Mouse (Mus musculus) liver, adult 2 months (tissue): ENCODE data around the gene Slc38a8. TPM values are rescaled to one million over a fixed set of nuclear protein-coding genes. Genes with fewer than 3 reads are reported as not detected.

Experiments used
- DNase-seq: peaks from one replicate; pipeline ENCODE4 v3.0.0-alpha.2; 2011; ENCODE audit warnings: low read depth, low spot score; ENCODE audit errors: extremely low read depth
- H3K27ac ChIP-seq: fragments of 200-500 bp; replicated peaks from 2 replicates; pipeline ENCODE4 v1.5.1; 2012; ENCODE audit warnings: low read depth, mild to moderate bottlenecking, control low read depth, inconsistent platforms, low read length; ENCODE audit not compliant: insufficient read depth
- H3K27me3 ChIP-seq: fragments of 200-500 bp; 2 replicates; pipeline ENCODE4 v1.6.1; 2012; ENCODE audit warnings: mild to moderate bottlenecking, moderate library complexity, low read length, inconsistent platforms; ENCODE audit not compliant: control insufficient read depth, insufficient read depth
- H3K36me3 ChIP-seq: fragments of 200-500 bp; 2 replicates; pipeline ENCODE4 v1.6.1; 2012; ENCODE audit warnings: low read length, inconsistent platforms; ENCODE audit not compliant: control insufficient read depth, insufficient read depth
- H3K4me1 ChIP-seq: fragments of 200-500 bp; 2 replicates; pipeline ENCODE4 v1.6.1; 2011; ENCODE audit warnings: low read length; ENCODE audit not compliant: control insufficient read depth, insufficient read depth
- H3K4me3 ChIP-seq: fragments of 200-500 bp; 2 replicates; pipeline ENCODE4 v1.5.1; 2011; ENCODE audit warnings: low read depth, mild to moderate bottlenecking, control low read depth, low read length, moderate library complexity; ENCODE audit not compliant: insufficient read depth
- H3K79me2 ChIP-seq: fragments of 200-500 bp; 2 replicates; pipeline ENCODE4 v1.6.1; 2012; ENCODE audit warnings: inconsistent platforms, mild to moderate bottlenecking, low read length, moderate library complexity; ENCODE audit not compliant: control insufficient read depth, insufficient read depth
- H3K9ac ChIP-seq: fragments of 200-500 bp; 2 replicates; pipeline ENCODE4 v1.6.1; 2012; ENCODE audit warnings: low read depth, mild to moderate bottlenecking, control low read depth, inconsistent platforms, low read length
- CTCF ChIP-seq: fragments of 200-500 bp; IDR thresholded peaks from 2 replicates; pipeline ENCODE4 v1.5.1; 2011; ENCODE audit warnings: low read depth, low read length, control low read depth
- POLR2A ChIP-seq: fragments of 200-500 bp; IDR thresholded peaks from 2 replicates; pipeline ENCODE4 v1.6.1; 2011; ENCODE audit warnings: low read length, control low read depth; ENCODE audit not compliant: insufficient read depth; ENCODE audit errors: extremely low read depth
- WGBS: fragments of 180-500 bp; shearing (Covaris S2); methylation state at CpG from one replicate; pipeline ENCODE4 v1.1.7; 2018; 5-methylcytosine and 5-hydroxymethylcytosine counted together
- polyA plus RNA-seq: library from polyadenylated mRNA; depleted of rRNA; stranded (reverse); fragments of >200 nt; gene quantifications from 2 replicates; pipeline ENCODE4 v1.2.3, GENCODE M21; 2012
- total RNA-seq: library from RNA; depleted of rRNA; stranded (reverse); fragments of >200 nt; gene quantifications from 2 replicates; pipeline ENCODE4 v1.2.3, GENCODE M21; 2014

The Slc38a8 gene
- total and polyA plus RNA-seq, 2 experiments = not detected

DNA sequence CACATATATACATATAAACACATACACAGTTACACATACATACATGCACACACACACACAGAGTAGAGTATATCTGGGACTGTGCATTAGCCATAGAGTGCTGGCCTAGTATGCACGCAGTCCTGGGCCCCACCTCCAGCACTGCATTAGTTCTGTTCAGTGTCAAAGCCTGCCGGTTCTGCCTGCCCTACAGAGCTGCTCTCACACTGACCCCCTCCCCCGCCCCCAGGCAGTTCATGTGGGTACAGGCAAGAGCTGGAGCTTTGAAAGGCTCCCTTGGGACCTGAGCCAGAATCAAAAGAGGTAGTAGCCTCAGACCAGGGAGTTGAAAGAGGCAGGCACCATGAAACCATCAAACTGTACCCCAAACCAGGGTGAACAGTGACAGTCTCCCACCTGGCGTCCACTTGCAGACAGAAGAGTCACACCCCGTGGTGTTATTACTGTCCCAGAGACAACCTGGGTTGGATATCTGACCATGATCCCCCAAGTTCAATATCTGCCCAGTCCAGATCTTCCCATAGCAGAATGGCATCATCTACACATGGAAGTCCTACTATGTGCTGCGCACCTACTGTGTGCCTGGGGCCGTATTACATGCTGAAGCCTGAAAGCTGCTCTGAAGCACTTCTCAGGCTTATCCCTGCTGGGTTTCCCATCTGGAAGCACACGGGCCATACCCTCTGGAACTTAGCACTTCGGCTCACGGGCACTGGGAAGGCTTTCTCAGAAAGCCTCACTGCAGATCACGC, 17.2 kb downstream of the Slc38a8 start:
- WGBS = 86% methylated on average over 11 of the region's 11 CpGs
- H3K27ac ChIP-seq = no peak overlapping the region
- no peaks in the 10 kb centered on the region for H3K4me1 ChIP-seq
- H3K4me3 ChIP-seq = no peak overlapping the region
- H3K36me3 ChIP-seq = no peaks in the 10 kb centered on the region
- no peak for DNase-seq
- no peak overlapping the region for H3K9ac ChIP-seq
- TF ChIP-seq POLR2A = no peak
- TF ChIP-seq CTCF = no peak
- no peaks in the 10 kb centered on the region for H3K27me3 ChIP-seq
- no peaks in the 10 kb centered on the region for H3K79me2 ChIP-seq

- H3K9ac ChIP-seq = no peak overlapping the region
- no peaks in the 10 kb centered on the region for H3K4me1 ChIP-seq
- no peaks in the 10 kb centered on the region for H3K27me3 ChIP-seq
- WGBS = 48% methylated on average over 5 of the region's 5 CpGs
- H3K79me2 ChIP-seq = no peaks in the 10 kb centered on the region
- TF ChIP-seq CTCF (no peak), POLR2A (no peak)
- H3K4me3 ChIP-seq = no peak overlapping the region
- DNase-seq = no peak
- no peaks in the 10 kb centered on the region for H3K36me3 ChIP-seq
- H3K27ac ChIP-seq = no peak overlapping the region
Observed at GRCm38 (mm10) chr8:119478684-119479083, 22.8 kb downstream of the Slc38a8 start.

DNA sequence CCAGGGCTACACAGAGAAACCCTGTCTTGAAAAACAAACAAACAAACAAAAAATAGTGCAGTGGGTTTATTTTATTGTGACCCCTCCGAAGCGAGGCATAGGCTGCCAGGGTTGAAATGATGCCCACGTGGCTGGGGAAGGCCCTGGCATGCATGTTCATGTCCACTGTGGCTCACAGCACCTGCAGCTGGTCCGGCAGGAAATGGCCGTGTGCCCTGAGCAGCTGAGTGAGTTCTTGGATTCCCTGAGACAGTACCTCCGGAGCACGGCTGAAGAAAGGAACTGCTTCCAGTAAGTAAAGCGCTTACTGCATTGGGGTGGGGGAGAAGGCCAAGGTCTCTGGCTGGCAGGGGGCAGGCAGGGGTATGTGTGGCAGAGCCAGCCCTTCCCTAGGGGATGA, 33.4 kb downstream of the Slc38a8 start:
- H3K4me1 ChIP-seq = no peaks in the 10 kb centered on the region
- H3K4me3 ChIP-seq = no peak overlapping the region
- H3K27ac ChIP-seq = no peak overlapping the region
- no peaks in the 10 kb centered on the region for H3K79me2 ChIP-seq
- H3K36me3 ChIP-seq = no peaks in the 10 kb centered on the region
- 88% methylated on average over 8 of the region's 8 CpGs for WGBS
- peaks cover 13% of the 10 kb centered on the region for H3K27me3 ChIP-seq
- no peak for TF ChIP-seq CTCF
- TF ChIP-seq POLR2A = no peak
- H3K9ac ChIP-seq = no peak overlapping the region
- no peak for DNase-seq

- Histone ChIP-seq H3K4me1 (no peaks in the 10 kb centered on the region), H3K27me3 (peaks cover 13% of the 10 kb centered on the region), H3K9ac (no peak overlapping the region), H3K4me3 (no peak overlapping the region), H3K27ac (no peak overlapping the region), H3K36me3 (no peaks in the 10 kb centered on the region), H3K79me2 (no peaks in the 10 kb centered on the region)
- WGBS = 76% methylated on average over 10 of the region's 10 CpGs
- no peak for DNase-seq
- TF ChIP-seq POLR2A = no peak
- no peak for TF ChIP-seq CTCF
Observed at GRCm38 (mm10) chr8:119466794-119467193, 34.7 kb downstream of the Slc38a8 start.

GRCm38 (mm10) chr8:119466105-119466504, 35.4 kb downstream of the Slc38a8 start:
- TF ChIP-seq CTCF (no peak), POLR2A (no peak)
- Histone ChIP-seq H3K27ac (no peak overlapping the region), H3K36me3 (no peaks in the 10 kb centered on the region), H3K27me3 (peaks cover 13% of the 10 kb centered on the region), H3K79me2 (no peaks in the 10 kb centered on the region), H3K4me1 (no peaks in the 10 kb centered on the region), H3K9ac (no peak overlapping the region), H3K4me3 (no peak overlapping the region)
- WGBS = 7% methylated on average over 18 of the region's 18 CpGs
- no peak for DNase-seq

GRCm38 (mm10) chr8:119463709-119464108, 37.8 kb downstream of the Slc38a8 start:
- Histone ChIP-seq H3K9ac (no peak overlapping the region), H3K36me3 (no peaks in the 10 kb centered on the region), H3K27me3 (peaks cover 13% of the 10 kb centered on the region), H3K79me2 (no peaks in the 10 kb centered on the region), H3K4me1 (no peaks in the 10 kb centered on the region), H3K27ac (no peak overlapping the region), H3K4me3 (no peak overlapping the region)
- DNase-seq = no peak
- TF ChIP-seq POLR2A (no peak), CTCF (no peak)
- WGBS = 52% methylated on average over 7 of the region's 7 CpGs
